Mouse (Mus musculus): ENCODE results near the gene Nxf7.
"Not testable (repeated sequence)": the region's sequence is repeated elsewhere in the genome, so short reads cannot be mapped to it uniquely, and the experiment has no call there.

DNA sequence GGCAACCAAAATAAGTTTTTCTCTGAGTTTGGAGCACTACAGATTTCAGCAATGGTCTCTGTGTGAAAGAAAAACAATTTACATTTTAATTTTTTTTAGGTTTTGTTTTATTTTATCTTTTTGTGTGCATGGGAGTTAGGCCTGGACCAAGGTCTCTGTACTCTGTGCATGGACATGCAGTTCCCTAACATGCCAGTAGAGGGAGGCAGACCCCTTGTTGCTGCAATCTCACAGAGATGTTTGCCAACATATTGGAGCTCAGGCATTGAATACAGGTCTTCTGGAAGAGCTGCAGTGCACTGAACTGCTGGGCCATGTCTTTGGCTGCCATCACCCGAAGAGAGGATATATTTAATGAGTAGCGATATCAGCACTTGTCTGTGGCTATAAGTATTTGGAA lies 29.1 kb downstream of the Nxf7 start:
- TF ChIP-seq CTCF (IDR thresholded peaks at IDR 0.05; ENCODE audit: low read depth, low read length), result peak; percentile 49
- TF ChIP-seq POLR2A (IDR thresholded peaks at IDR 0.05; ENCODE audit: insufficient read depth, low read length); EP300 (IDR thresholded peaks at IDR 0.05; ENCODE audit: insufficient read depth, low read depth, low read length): not testable (repeated sequence)

Data from ES-Bruce4 (cell line).